Mouse (Mus musculus): ENCODE measurements around the gene Msh5. TPM values are rescaled to one million over a fixed set of nuclear protein-coding genes. Genes with fewer than 3 reads are reported as not detected.

Msh5 gene
- polyA plus RNA-seq, 1 experiment from 2014 or later: 3.9 TPM

DNA sequence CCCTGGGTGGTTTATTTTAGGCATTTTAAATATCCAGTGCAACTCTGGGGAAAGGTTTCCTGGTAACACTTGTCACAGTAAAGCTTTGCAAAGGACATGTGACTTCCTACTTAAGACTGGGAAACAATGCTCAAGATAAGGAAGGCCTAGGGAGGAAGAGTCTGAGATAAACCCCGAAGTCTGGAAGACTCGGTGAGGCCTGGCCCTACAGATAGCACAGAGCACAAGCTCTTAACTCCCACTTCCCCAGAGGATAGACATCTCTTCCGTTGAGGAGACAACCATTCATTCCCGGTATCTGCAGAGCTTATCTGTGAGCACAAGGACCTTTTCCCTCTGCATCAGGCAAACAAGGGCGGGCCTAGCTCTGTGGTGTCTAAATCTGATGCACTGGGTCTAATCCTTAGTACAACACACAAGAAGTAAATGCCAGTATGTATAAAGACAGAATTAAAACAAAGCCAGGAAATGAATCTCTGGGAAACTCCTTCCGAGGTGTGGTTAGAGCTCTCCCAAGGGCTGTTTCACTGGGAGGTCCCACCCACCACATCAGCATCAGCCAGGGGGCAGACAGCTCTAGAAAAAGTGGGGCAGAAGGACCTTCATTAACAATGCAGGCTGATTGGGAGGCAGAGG is 24.6 kb downstream of the Msh5 start:
- DNase-seq (ENCODE audit: low spot score): peak; percentile 90
- peak overlapping the region; percentile 81 for H3K27ac ChIP-seq
- H3K27me3 ChIP-seq (ENCODE audit: insufficient read depth, poor library complexity, severe bottlenecking): 0 out of 2 replicates have a peak, but pooled peaks cover 6% of the 10 kb centered on the region
- WGBS: 10% methylated on average over 6 of the region's 6 CpGs
- peaks cover 49% of the 10 kb centered on the region for H3K4me1 ChIP-seq
- 0 out of 2 replicates have a peak overlapping the region, but pooled peaks have one; percentile 25 for H3K4me3 ChIP-seq
- H3K36me3 ChIP-seq: peaks cover 4% of the 10 kb centered on the region
- H3K9me3 ChIP-seq: no peaks in the 10 kb centered on the region

DNA sequence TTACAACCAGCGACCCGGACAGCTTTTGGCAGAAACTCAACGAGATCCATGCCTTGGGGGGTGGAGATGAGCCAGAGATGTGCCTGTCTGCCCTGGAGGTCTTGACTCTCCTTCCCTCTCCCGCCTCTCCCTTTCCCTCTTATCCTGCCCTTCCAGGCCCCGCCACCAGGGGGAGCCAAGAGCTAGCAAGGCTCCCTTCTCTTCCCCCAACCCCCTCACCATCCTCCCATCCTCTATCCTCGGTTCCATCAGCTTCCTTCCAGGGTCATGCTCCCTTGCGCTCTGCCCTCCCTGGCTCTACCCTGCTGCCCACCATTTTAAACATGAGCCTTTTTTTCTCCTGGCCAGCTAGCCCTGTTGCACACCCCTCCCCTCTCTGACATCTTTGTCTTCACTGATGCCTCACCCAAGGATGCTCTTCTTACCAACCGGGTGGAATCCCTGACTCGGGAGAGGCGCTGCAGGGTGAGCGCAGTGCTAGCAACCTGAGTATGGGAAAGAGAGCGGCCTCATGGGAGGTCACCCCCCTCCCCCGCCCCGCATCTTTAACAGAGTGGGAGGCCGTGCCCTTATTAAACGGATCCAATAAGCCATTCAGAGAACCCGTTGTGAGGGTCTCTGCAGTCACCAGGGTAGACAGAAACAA is 25.3 kb downstream of the Msh5 start:
- no peaks in the 10 kb centered on the region for H3K9me3 ChIP-seq
- H3K36me3 ChIP-seq: peaks cover 11% of the 10 kb centered on the region
- peak overlapping the region; percentile 81 for H3K27ac ChIP-seq
- H3K27me3 ChIP-seq (ENCODE audit: insufficient read depth, poor library complexity, severe bottlenecking): 0 out of 2 replicates have a peak, but pooled peaks cover 6% of the 10 kb centered on the region
- H3K4me1 ChIP-seq: peaks cover 50% of the 10 kb centered on the region
- 4% methylated on average over 17 of the region's 17 CpGs for WGBS
- H3K4me3 ChIP-seq: peak overlapping the region; percentile 42
- DNase-seq (ENCODE audit: low spot score): peak; percentile 92

- H3K4me3 ChIP-seq: no peak overlapping the region
- no peak overlapping the region; the same call in 1 of the 2 replicates for H3K27ac ChIP-seq
- 85% methylated on average over 8 of the region's 8 CpGs for WGBS
- no peaks in the 10 kb centered on the region for H3K9me3 ChIP-seq
- H3K27me3 ChIP-seq (ENCODE audit: insufficient read depth, poor library complexity, severe bottlenecking): 0 out of 2 replicates have a peak, but pooled peaks cover 6% of the 10 kb centered on the region
- peaks cover 49% of the 10 kb centered on the region for H3K4me1 ChIP-seq
- DNase-seq (ENCODE audit: low spot score): no peak
- H3K36me3 ChIP-seq: peaks cover 18% of the 10 kb centered on the region
Measured at GRCm38 (mm10) chr17:35020551-35020950, 26.0 kb downstream of the Msh5 start.

- Histone ChIP-seq H3K9me3 (no peaks in the 10 kb centered on the region), H3K27me3 (ENCODE audit: insufficient read depth, poor library complexity, severe bottlenecking) (0 out of 2 replicates have a peak, but pooled peaks cover 6% of the 10 kb centered on the region), H3K27ac (no peak overlapping the region), H3K4me1 (peaks cover 50% of the 10 kb centered on the region), H3K36me3 (peaks cover 25% of the 10 kb centered on the region), H3K4me3 (no peak overlapping the region)
- WGBS: 77% methylated on average over 11 of the region's 11 CpGs
- DNase-seq (ENCODE audit: low spot score): no peak
Measured at GRCm38 (mm10) chr17:35019894-35020293, 26.7 kb downstream of the Msh5 start.

DNA sequence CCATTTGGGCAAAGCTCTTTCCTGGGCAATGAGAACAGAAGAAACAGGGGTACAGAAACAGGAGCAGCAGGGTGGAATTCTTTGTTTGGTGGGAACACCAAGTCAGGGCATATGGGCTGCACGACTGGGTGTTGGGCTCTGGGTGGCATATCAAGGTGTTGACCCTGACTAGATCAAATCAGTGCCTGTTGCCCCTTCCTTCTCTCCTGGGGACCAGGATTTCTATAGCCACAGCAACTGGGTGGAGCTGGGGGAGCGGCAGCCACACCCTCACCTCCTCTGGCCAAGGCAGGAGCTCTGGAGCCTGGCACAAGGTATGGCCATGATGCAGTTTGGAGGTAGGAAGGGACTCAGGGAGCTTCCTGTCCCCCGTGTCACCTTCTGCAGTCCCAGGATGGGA is 28.4 kb downstream of the Msh5 start:
- Histone ChIP-seq H3K27me3 (ENCODE audit: insufficient read depth, poor library complexity, severe bottlenecking) (0 out of 2 replicates have a peak, but pooled peaks cover 6% of the 10 kb centered on the region), H3K36me3 (peaks cover 42% of the 10 kb centered on the region)

DNA sequence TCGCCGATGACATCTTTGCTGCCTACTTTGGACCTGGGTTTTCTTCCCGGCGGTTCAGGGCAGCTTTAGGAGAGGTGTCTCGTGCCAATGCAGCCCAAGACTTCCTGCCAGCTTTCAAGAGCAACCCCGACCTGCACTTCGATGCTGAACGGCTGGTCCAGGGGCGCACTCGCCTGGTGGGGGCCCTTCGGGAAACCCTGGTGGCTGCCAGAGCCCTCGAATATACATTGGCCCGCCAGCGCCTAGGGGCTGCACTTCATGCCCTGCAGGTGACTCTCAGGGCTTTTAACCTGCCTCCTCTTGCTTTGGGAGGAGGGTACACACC is 28.9 kb downstream of the Msh5 start:
- H3K4me3 ChIP-seq: no peak overlapping the region
- H3K36me3 ChIP-seq: peaks cover 47% of the 10 kb centered on the region
- peaks cover 31% of the 10 kb centered on the region for H3K4me1 ChIP-seq
- no peaks in the 10 kb centered on the region for H3K9me3 ChIP-seq
- WGBS: 67% methylated on average over 14 of the region's 14 CpGs
- H3K27me3 ChIP-seq (ENCODE audit: insufficient read depth, poor library complexity, severe bottlenecking): 0 out of 2 replicates have a peak, but pooled peaks cover 6% of the 10 kb centered on the region
- DNase-seq (ENCODE audit: low spot score): no peak
- H3K27ac ChIP-seq: no peak overlapping the region

More for the DNA sequence above, 28.4 kb downstream of the Msh5 start:
- H3K4me3 ChIP-seq: no peak overlapping the region
- DNase-seq (ENCODE audit: low spot score): no peak
- H3K27ac ChIP-seq: no peak overlapping the region
- 76% methylated on average over 3 of the region's 3 CpGs for WGBS
- H3K4me1 ChIP-seq: peaks cover 33% of the 10 kb centered on the region
- H3K9me3 ChIP-seq: no peaks in the 10 kb centered on the region

- H3K27ac ChIP-seq: 0 out of 2 replicates have a peak overlapping the region, but pooled peaks have one; percentile 7
- H3K9me3 ChIP-seq: no peaks in the 10 kb centered on the region
- DNase-seq (ENCODE audit: low spot score): no peak
- no peak overlapping the region for H3K4me3 ChIP-seq
- H3K27me3 ChIP-seq (ENCODE audit: insufficient read depth, poor library complexity, severe bottlenecking): 0 out of 2 replicates have a peak, but pooled peaks cover 6% of the 10 kb centered on the region
- H3K36me3 ChIP-seq: peaks cover 53% of the 10 kb centered on the region
- 80% methylated on average over 10 of the region's 10 CpGs for WGBS
- H3K4me1 ChIP-seq: peaks cover 26% of the 10 kb centered on the region
Measured at GRCm38 (mm10) chr17:35016791-35017705, 29.5 kb downstream of the Msh5 start.

DNA sequence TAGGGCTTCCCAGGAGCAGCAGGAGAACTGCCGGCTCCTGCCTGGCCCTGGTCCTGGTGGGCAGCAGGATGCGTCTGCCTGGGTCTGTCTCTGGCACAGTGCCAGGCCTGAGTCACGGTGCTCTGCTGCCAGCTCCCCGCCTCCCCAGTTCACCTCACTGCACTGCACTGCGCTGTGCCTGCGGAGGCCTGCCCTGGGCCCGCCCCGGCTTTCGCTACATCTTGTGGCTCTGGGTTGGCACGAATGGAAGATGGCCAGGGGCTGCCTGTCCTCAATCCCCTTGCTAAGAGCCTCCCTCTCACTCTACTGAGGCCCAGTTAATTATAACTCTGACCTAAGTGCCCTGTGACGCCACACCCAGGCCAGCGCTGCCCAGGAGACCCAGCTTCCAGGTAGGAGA is 30.2 kb downstream of the Msh5 start, which contains the start of gene Vwa7:
Gene Vwa7, plus strand, starts transcription at position 204 of the 400 bp plus-strand sequence.
- H3K9me3 ChIP-seq: no peaks in the 10 kb centered on the region
- H3K4me1 ChIP-seq: peaks cover 20% of the 10 kb centered on the region
- 0 out of 2 replicates have a peak within 1 kb of the TSS, but pooled peaks have one; percentile 6 for H3K4me3 ChIP-seq
- no peak for DNase-seq (ENCODE audit: low spot score)
- H3K27me3 ChIP-seq (ENCODE audit: insufficient read depth, poor library complexity, severe bottlenecking): 0 out of 2 replicates have a peak, but pooled peaks cover 6% of the 10 kb centered on the region
- H3K27ac ChIP-seq: peak within 1 kb of the TSS; percentile 7; the same call in 1 of the 2 replicates
- WGBS: 73% methylated on average over 12 of the region's 12 CpGs
- peaks cover 60% of the 10 kb centered on the region for H3K36me3 ChIP-seq

GRCm38 (mm10) chr17:35015296-35015695 is 31.2 kb downstream of the Msh5 start:
- no peaks in the 10 kb centered on the region for H3K9me3 ChIP-seq
- peaks cover 71% of the 10 kb centered on the region for H3K36me3 ChIP-seq
- H3K27me3 ChIP-seq (ENCODE audit: insufficient read depth, poor library complexity, severe bottlenecking): 0 out of 2 replicates have a peak, but pooled peaks cover 2% of the 10 kb centered on the region
- 92% methylated on average over 16 of the region's 16 CpGs for WGBS
- no peak for DNase-seq (ENCODE audit: low spot score)
- peaks cover 15% of the 10 kb centered on the region for H3K4me1 ChIP-seq
- 0 out of 2 replicates have a peak overlapping the region, but pooled peaks have one; percentile 6 for H3K4me3 ChIP-seq
- no peak overlapping the region; the same call in 1 of the 2 replicates for H3K27ac ChIP-seq

- Histone ChIP-seq H3K9me3 (no peaks in the 10 kb centered on the region), H3K36me3 (peaks cover 91% of the 10 kb centered on the region), H3K4me1 (peaks cover 15% of the 10 kb centered on the region), H3K4me3 (no peak overlapping the region), H3K27me3 (ENCODE audit: insufficient read depth, poor library complexity, severe bottlenecking) (no peaks in the 10 kb centered on the region), H3K27ac (no peak overlapping the region)
- DNase-seq (ENCODE audit: low spot score): no peak
- 82% methylated on average over 6 of the region's 6 CpGs for WGBS
Measured at GRCm38 (mm10) chr17:35013221-35013620, 33.3 kb downstream of the Msh5 start.

GRCm38 (mm10) chr17:35012430-35012829 is 34.1 kb downstream of the Msh5 start:
- Histone ChIP-seq H3K36me3 (peaks cover 99% of the 10 kb centered on the region), H3K4me3 (0 out of 2 replicates have a peak overlapping the region, but pooled peaks have one; percentile 2), H3K9me3 (no peaks in the 10 kb centered on the region), H3K27me3 (ENCODE audit: insufficient read depth, poor library complexity, severe bottlenecking) (no peaks in the 10 kb centered on the region), H3K4me1 (peaks cover 15% of the 10 kb centered on the region), H3K27ac (no peak overlapping the region)
- 79% methylated on average over 13 of the region's 13 CpGs for WGBS
- DNase-seq (ENCODE audit: low spot score): no peak

- Histone ChIP-seq H3K27me3 (ENCODE audit: insufficient read depth, poor library complexity, severe bottlenecking) (no peaks in the 10 kb centered on the region), H3K4me3 (no peak overlapping the region), H3K4me1 (peaks cover 9% of the 10 kb centered on the region), H3K36me3 (peaks cover 99% of the 10 kb centered on the region), H3K27ac (no peak overlapping the region), H3K9me3 (no peaks in the 10 kb centered on the region)
- DNase-seq (ENCODE audit: low spot score): no peak
- 89% methylated on average over 8 of the region's 8 CpGs for WGBS
Measured at GRCm38 (mm10) chr17:35011440-35011839, 35.1 kb downstream of the Msh5 start.
